Mouse (Mus musculus) C2C12 (cell line): Measurements from ENCODE around the gene Ntrk2. TPM values are rescaled to one million over a fixed set of nuclear protein-coding genes. Genes with fewer than 3 reads are reported as not detected.

ENCODE experiments used
- H3K27me3 ChIP-seq: one replicate; pipeline ENCODE4 v1.6.1; 2011; ENCODE audit not compliant: control insufficient read depth, insufficient read depth, insufficient read length
- H3K36me3 ChIP-seq: one replicate; pipeline ENCODE4 v1.6.1; 2011; ENCODE audit not compliant: control insufficient read depth, insufficient read depth
- H3K4me3 ChIP-seq: one replicate; pipeline ENCODE4 v1.5.1; 2011; ENCODE audit warnings: mild to moderate bottlenecking, control low read depth; ENCODE audit not compliant: poor library complexity, insufficient read depth, severe bottlenecking
- H3K79me2 ChIP-seq: one replicate; pipeline ENCODE4 v1.6.1; 2011; ENCODE audit not compliant: control insufficient read depth, insufficient read depth
- H3K79me3 ChIP-seq: one replicate; pipeline ENCODE4 v1.6.1; 2011; ENCODE audit warnings: low read depth, control low read depth
- H3ac ChIP-seq: one replicate; pipeline ENCODE3; 2011; ENCODE audit warnings: low read depth; ENCODE audit not compliant: control insufficient read depth, insufficient read length
- CEBPB ChIP-seq: IDR thresholded peaks from one replicate; pipeline ENCODE4 v1.6.1; 2011; ENCODE audit warnings: low read depth, mild to moderate bottlenecking, control low read depth, moderate library complexity
- CTCF ChIP-seq: IDR thresholded peaks from one replicate; pipeline ENCODE4 v1.5.1; 2011; ENCODE audit not compliant: control insufficient read depth, insufficient read depth, insufficient read length
- FOSL1 ChIP-seq: IDR thresholded peaks from one replicate; pipeline ENCODE4 v1.8.0; 2011; ENCODE audit warnings: mild to moderate bottlenecking, low read length; ENCODE audit not compliant: poor library complexity, insufficient read depth, severe bottlenecking
- MAX ChIP-seq: IDR thresholded peaks from one replicate; pipeline ENCODE4 v1.6.1; 2011; ENCODE audit warnings: mild to moderate bottlenecking, control low read depth
- MYOD1 ChIP-seq: IDR thresholded peaks from one replicate; pipeline ENCODE4 v1.6.1; 2011; ENCODE audit warnings: low read depth; ENCODE audit not compliant: control insufficient read depth, insufficient read length
- MYOG ChIP-seq: IDR thresholded peaks from one replicate; pipeline ENCODE4 v1.6.1; 2011; ENCODE audit not compliant: control insufficient read depth, insufficient read length; ENCODE audit errors: extremely low read depth
- USF1 ChIP-seq: IDR thresholded peaks from one replicate; pipeline ENCODE4 v1.6.1; 2011; ENCODE audit warnings: low read depth, mild to moderate bottlenecking, control low read depth, moderate library complexity
- polyA plus RNA-seq: library from polyadenylated mRNA; unstranded; fragments of >200 nt; fragmentation: generic; extraction: Trizol; gene quantifications from one replicate; pipeline ENCODE4 v1.2.1, GENCODE M21; 2012; ENCODE audit warnings: missing spikeins

Ntrk2 gene
- polyA plus RNA-seq, 1 experiment = not detected

- Histone ChIP-seq H3ac (no peak overlapping the region), H3K79me3 (no peaks in the 10 kb centered on the region), H3K36me3 (no peaks in the 10 kb centered on the region)
Measured at GRCm38 (mm10) chr13:59164015-59164414, 357.6 kb downstream of the Ntrk2 start.

GRCm38 (mm10) chr13:59173840-59174239, 367.5 kb downstream of the Ntrk2 start:
- no peaks in the 10 kb centered on the region for H3K79me2 ChIP-seq
- no peak overlapping the region for H3K4me3 ChIP-seq
- no peaks in the 10 kb centered on the region for H3K27me3 ChIP-seq
- H3K79me3 ChIP-seq = no peaks in the 10 kb centered on the region
- TF ChIP-seq MYOD1 = no peak
- no peak for TF ChIP-seq FOSL1
- TF ChIP-seq CTCF = no peak
- TF ChIP-seq CEBPB = no peak
- TF ChIP-seq USF1 = no peak
- TF ChIP-seq MAX = no peak
- TF ChIP-seq MYOG = no peak
- no peaks in the 10 kb centered on the region for H3K36me3 ChIP-seq
- H3ac ChIP-seq = no peak overlapping the region

More at GRCm38 (mm10) chr13:59164015-59164414, 357.6 kb downstream of the Ntrk2 start:
- no peak for TF ChIP-seq USF1
- no peak for TF ChIP-seq FOSL1
- TF ChIP-seq MAX = no peak
- TF ChIP-seq CTCF = no peak
- no peak for TF ChIP-seq CEBPB
- TF ChIP-seq MYOD1 = no peak
- TF ChIP-seq MYOG = no peak
- Histone ChIP-seq H3K4me3 (no peak overlapping the region), H3K79me2 (no peaks in the 10 kb centered on the region), H3K27me3 (no peaks in the 10 kb centered on the region)

DNA sequence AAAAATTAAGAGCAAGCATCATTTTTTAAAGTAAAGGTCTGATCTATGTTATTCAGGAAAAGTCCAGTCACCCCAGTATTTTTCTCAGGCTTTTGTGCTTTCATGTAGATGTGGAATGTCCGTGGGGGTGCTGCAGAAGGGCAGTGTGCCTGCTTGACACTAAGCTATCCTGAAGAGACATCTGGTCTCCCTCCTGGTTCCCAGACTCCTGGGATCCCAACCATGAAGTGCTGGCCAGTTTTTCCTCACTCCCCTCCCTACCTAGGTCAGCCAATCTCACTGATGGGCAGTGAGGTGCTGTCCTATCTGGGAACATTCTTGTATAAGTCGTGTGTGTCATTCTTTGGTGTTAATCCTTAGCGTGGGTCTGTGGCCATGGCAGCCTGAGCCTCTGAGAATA, 369.7 kb downstream of the Ntrk2 start:
- Histone ChIP-seq H3K36me3 (no peaks in the 10 kb centered on the region), H3K79me3 (no peaks in the 10 kb centered on the region), H3K79me2 (no peaks in the 10 kb centered on the region), H3K4me3 (no peak overlapping the region), H3ac (no peak overlapping the region), H3K27me3 (no peaks in the 10 kb centered on the region)
- TF ChIP-seq USF1 (no peak), MYOG (no peak), MYOD1 (no peak), FOSL1 (no peak), CTCF (no peak), MAX (no peak), CEBPB (no peak)

GRCm38 (mm10) chr13:59176485-59176884, 370.1 kb downstream of the Ntrk2 start:
- no peaks in the 10 kb centered on the region for H3K79me2 ChIP-seq
- TF ChIP-seq CEBPB (no peak), FOSL1 (no peak), USF1 (no peak), CTCF (no peak), MAX (no peak), MYOD1 (no peak), MYOG (no peak)
- H3K79me3 ChIP-seq = no peaks in the 10 kb centered on the region

GRCm38 (mm10) chr13:59177003-59177402, 370.6 kb downstream of the Ntrk2 start:
- no peak overlapping the region for H3K4me3 ChIP-seq
- TF ChIP-seq USF1 = no peak
- TF ChIP-seq CEBPB = no peak
- TF ChIP-seq CTCF = no peak
- TF ChIP-seq MYOD1 = no peak
- no peak for TF ChIP-seq FOSL1
- no peak for TF ChIP-seq MAX
- TF ChIP-seq MYOG = no peak
- no peaks in the 10 kb centered on the region for H3K79me3 ChIP-seq
- H3K27me3 ChIP-seq = no peaks in the 10 kb centered on the region
- no peaks in the 10 kb centered on the region for H3K36me3 ChIP-seq
- H3K79me2 ChIP-seq = no peaks in the 10 kb centered on the region
- no peak overlapping the region for H3ac ChIP-seq

More at GRCm38 (mm10) chr13:59176485-59176884, 370.1 kb downstream of the Ntrk2 start:
- H3ac ChIP-seq = no peak overlapping the region
- no peaks in the 10 kb centered on the region for H3K27me3 ChIP-seq
- H3K4me3 ChIP-seq = no peak overlapping the region
- no peaks in the 10 kb centered on the region for H3K36me3 ChIP-seq
